Mouse (Mus musculus): ENCODE results near the gene Grik4.

DNA sequence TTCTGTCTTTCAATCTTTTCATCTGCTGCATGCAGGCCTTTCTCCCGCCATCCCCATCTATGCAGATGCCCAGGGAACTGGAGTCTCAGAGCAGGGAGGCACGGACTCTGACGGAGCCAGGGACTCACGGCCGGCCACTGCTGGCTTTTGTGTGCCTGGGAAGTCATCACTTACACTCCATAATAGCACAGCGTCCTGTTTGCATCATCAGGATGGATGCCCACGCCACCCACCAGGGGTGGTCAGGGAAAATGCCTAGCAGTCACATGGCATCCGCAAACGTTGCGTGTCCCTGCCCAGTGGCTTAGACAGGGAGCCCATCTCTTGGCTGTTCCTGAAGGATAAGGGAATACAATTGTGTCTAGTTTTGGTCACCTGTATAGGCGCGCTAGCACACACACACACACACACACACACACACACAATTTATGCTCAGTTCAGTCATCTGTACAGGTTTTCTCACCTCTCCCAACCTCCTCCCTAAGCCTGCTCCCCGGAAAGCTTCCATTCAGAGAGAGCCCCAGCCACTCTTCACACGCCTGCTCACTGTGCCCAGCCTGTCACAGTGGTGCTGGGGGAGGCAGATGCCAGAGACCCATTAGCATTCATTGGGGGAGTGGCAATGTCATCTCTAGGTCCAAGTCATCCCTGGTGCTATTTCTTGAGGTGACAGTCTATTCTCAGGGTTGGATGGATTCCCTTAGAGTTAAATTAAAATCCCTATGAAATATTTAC, 370.5 kb downstream of the Grik4 start:
- no peak for TF ChIP-seq MAX (IDR thresholded peaks at IDR 0.05; ENCODE audit: low read length)
- no peak for TF ChIP-seq USF2 (conservative IDR thresholded peaks at IDR 0.05; ENCODE audit: low read depth, low read length)
- no peak for TF ChIP-seq TCF12 (IDR thresholded peaks at IDR 0.05; ENCODE audit: low read depth, low read length)
- TF ChIP-seq GABPA (IDR thresholded peaks at IDR 0.05; ENCODE audit: insufficient replicate concordance, low read depth, low read length) = no peak
- TF ChIP-seq NELFE (IDR thresholded peaks at IDR 0.05; ENCODE audit: low read depth, low read length) = no peak
- no peak for TF ChIP-seq RCOR1 (conservative IDR thresholded peaks at IDR 0.05; ENCODE audit: low read depth, low read length)
- no peak for TF ChIP-seq POLR2A (IDR thresholded peaks at IDR 0.05; ENCODE audit: low read depth, low read length)
- no peak for TF ChIP-seq CTCF (conservative IDR thresholded peaks at IDR 0.05 in 1 of 2, IDR thresholded peaks at IDR 0.05 in 1 of 2; ENCODE audit: low read depth in 2 of 2, low read length in 2 of 2)
- TF ChIP-seq CHD2 (IDR thresholded peaks at IDR 0.05; ENCODE audit: low read length) = no peak
- no peak for TF ChIP-seq USF1 (IDR thresholded peaks at IDR 0.05; ENCODE audit: low read depth, low read length)
- TF ChIP-seq ETS1 (conservative IDR thresholded peaks at IDR 0.05; ENCODE audit: low read depth, low read length) = no peak
- no peak for TF ChIP-seq MYC (IDR thresholded peaks at IDR 0.05; ENCODE audit: low read depth, low read length)
- TF ChIP-seq MAFK (IDR thresholded peaks at IDR 0.05; ENCODE audit: insufficient replicate concordance, low read length) = no peak

Data from CH12.LX (cell line).